Mouse (Mus musculus) CH12.LX (cell line): Measurements from ENCODE around the gene Prkn. TPM values are rescaled to one million over a fixed set of nuclear protein-coding genes. Genes with fewer than 3 reads are reported as not detected.

Source experiments
- DNase-seq: peaks from one replicate; pipeline ENCODE4 v3.0.0-alpha.2; 2013; ENCODE audit errors: extremely low read depth
- H3K27ac ChIP-seq: 2 replicates; pipeline ENCODE4 v1.5.1; 2012; ENCODE audit warnings: low read depth, mild to moderate bottlenecking, control low read depth, moderate library complexity; ENCODE audit not compliant: insufficient read depth
- H3K27me3 ChIP-seq: replicated peaks from 2 replicates; pipeline ENCODE3; 2012; ENCODE audit warnings: inconsistent platforms
- H3K36me3 ChIP-seq, 2 experiments: replicated peaks in 1 of 2; 2 replicates each; pipeline versions ENCODE3 to v1.6.1; 2012; ENCODE audit warnings: inconsistent platforms in 1 of 2, low read length in 1 of 2, mild to moderate bottlenecking in 1 of 2, mixed read lengths in 1 of 2, moderate library complexity in 1 of 2; ENCODE audit not compliant: control insufficient read depth in 1 of 2, insufficient read depth in 1 of 2
- H3K4me1 ChIP-seq, 2 experiments: 2 replicates each; pipeline ENCODE4 v1.6.1; 2012; ENCODE audit warnings: inconsistent platforms in 1 of 2, moderate library complexity in 1 of 2; ENCODE audit not compliant: insufficient read depth in 2 of 2, control insufficient read depth in 1 of 2
- H3K4me2 ChIP-seq: 2 replicates; pipeline ENCODE4 v1.6.1; 2012; ENCODE audit warnings: low read depth, mild to moderate bottlenecking, control low read depth; ENCODE audit not compliant: poor library complexity, insufficient read depth, severe bottlenecking
- H3K4me3 ChIP-seq, 3 experiments: fragments of 150-350 bp in 1 of 3; sonication (generic) in 1 of 3; replicated peaks in 1 of 3; 2 replicates each; pipeline versions ENCODE3 to v1.5.1; 2011 to 2012; ENCODE audit warnings: low read depth in 2 of 3, low read length in 2 of 3, mild to moderate bottlenecking in 2 of 3, moderate library complexity in 2 of 3, control low read depth in 1 of 3, improper control_type of control experiment in 1 of 3, inconsistent platforms in 1 of 3, mixed read lengths in 1 of 3; ENCODE audit not compliant: poor library complexity in 1 of 3
- H3K79me2 ChIP-seq: replicated peaks from 2 replicates; pipeline ENCODE4 v1.6.1; 2012; ENCODE audit warnings: mild to moderate bottlenecking, moderate library complexity; ENCODE audit not compliant: control insufficient read depth, poor library complexity, insufficient read depth, severe bottlenecking; ENCODE audit errors: extremely low read depth
- H3K9ac ChIP-seq: 2 replicates; pipeline ENCODE4 v1.6.1; 2012; ENCODE audit warnings: low read depth, mild to moderate bottlenecking, control low read depth, moderate library complexity; ENCODE audit not compliant: insufficient read depth
- H3K9me3 ChIP-seq: replicated peaks from 2 replicates; pipeline ENCODE3; 2012; ENCODE audit warnings: low read length, inconsistent platforms, mixed read lengths
- CHD1 ChIP-seq: IDR thresholded peaks from 2 replicates; pipeline ENCODE4 v1.6.1; 2012; ENCODE audit warnings: low read depth, low read length, improper control_type of control experiment, inconsistent platforms
- CHD2 ChIP-seq: IDR thresholded peaks from 2 replicates; pipeline ENCODE4 v1.6.1; 2011; ENCODE audit warnings: low read length, improper control_type of control experiment
- ELF1 ChIP-seq: IDR thresholded peaks from 2 replicates; pipeline ENCODE4 v1.6.1; 2014; ENCODE audit warnings: low read depth, mild to moderate bottlenecking, inconsistent platforms, low read length, improper control_type of control experiment
- ETS1 ChIP-seq: conservative IDR thresholded peaks from 2 replicates; pipeline ENCODE4 v1.6.1; 2012; ENCODE audit warnings: low read depth, mild to moderate bottlenecking, inconsistent platforms, low read length, improper control_type of control experiment, moderate library complexity
- GABPA ChIP-seq: IDR thresholded peaks from 2 replicates; pipeline ENCODE4 v1.6.1; 2012; ENCODE audit warnings: low read depth, low read length, improper control_type of control experiment, inconsistent platforms; ENCODE audit not compliant: insufficient replicate concordance
- HCFC1 ChIP-seq: IDR thresholded peaks from 2 replicates; pipeline ENCODE4 v1.6.1; 2012; ENCODE audit warnings: low read depth, mild to moderate bottlenecking, inconsistent platforms, low read length, improper control_type of control experiment
- IRF4 ChIP-seq: IDR thresholded peaks from 2 replicates; pipeline ENCODE4 v1.6.1; 2014; ENCODE audit warnings: low read depth, mild to moderate bottlenecking, inconsistent platforms, low read length, improper control_type of control experiment
- JUN ChIP-seq: IDR thresholded peaks from 2 replicates; pipeline ENCODE4 v1.6.1; 2011; ENCODE audit warnings: low read depth, mild to moderate bottlenecking, low read length, improper control_type of control experiment, moderate library complexity; ENCODE audit not compliant: insufficient read depth
- JUND ChIP-seq: conservative IDR thresholded peaks from 2 replicates; pipeline ENCODE4 v1.6.1; 2011; ENCODE audit warnings: low read depth, low read length, improper control_type of control experiment
- KAT2A ChIP-seq: IDR thresholded peaks from 2 replicates; pipeline ENCODE4 v1.6.1; 2012; ENCODE audit warnings: low read length, improper control_type of control experiment, inconsistent platforms; ENCODE audit not compliant: insufficient replicate concordance
- MAZ ChIP-seq: IDR thresholded peaks from 2 replicates; pipeline ENCODE4 v1.6.1; 2012; ENCODE audit warnings: low read depth, mild to moderate bottlenecking, inconsistent platforms, low read length, improper control_type of control experiment, moderate library complexity
- MEF2A ChIP-seq: IDR thresholded peaks from 2 replicates; pipeline ENCODE4 v1.6.1; 2014; ENCODE audit warnings: low read depth, mild to moderate bottlenecking, inconsistent platforms, low read length, improper control_type of control experiment, borderline replicate concordance
- MXI1 ChIP-seq: IDR thresholded peaks from 2 replicates; pipeline ENCODE4 v1.6.1; 2011; ENCODE audit warnings: mild to moderate bottlenecking, low read depth, low read length, improper control_type of control experiment
- MYC ChIP-seq: IDR thresholded peaks from 2 replicates; pipeline ENCODE4 v1.6.1; 2011; ENCODE audit warnings: low read depth, mild to moderate bottlenecking, improper control_type of control experiment, low read length
- NRF1 ChIP-seq: IDR thresholded peaks from 2 replicates; pipeline ENCODE4 v1.6.1; 2014; ENCODE audit warnings: low read depth, mild to moderate bottlenecking, inconsistent platforms, low read length, improper control_type of control experiment, moderate library complexity
- POLR2A ChIP-seq: IDR thresholded peaks from 2 replicates; pipeline ENCODE4 v1.6.1; 2011; ENCODE audit warnings: low read depth, mild to moderate bottlenecking, improper control_type of control experiment, low read length
- POLR2AphosphoS2 ChIP-seq: IDR thresholded peaks from 2 replicates; pipeline ENCODE4 v1.6.1; 2011; ENCODE audit warnings: low read depth, low read length, improper control_type of control experiment
- RAD21 ChIP-seq: IDR thresholded peaks from 2 replicates; pipeline ENCODE4 v1.6.1; 2011; ENCODE audit warnings: low read depth, mild to moderate bottlenecking, low read length, improper control_type of control experiment, moderate library complexity
- RCOR1 ChIP-seq: conservative IDR thresholded peaks from 2 replicates; pipeline ENCODE4 v1.6.1; 2012; ENCODE audit warnings: low read depth, mild to moderate bottlenecking, inconsistent platforms, low read length, improper control_type of control experiment
- SIN3A ChIP-seq: IDR thresholded peaks from 2 replicates; pipeline ENCODE4 v1.6.1; 2012; ENCODE audit warnings: low read length, improper control_type of control experiment, inconsistent platforms
- USF1 ChIP-seq: IDR thresholded peaks from 2 replicates; pipeline ENCODE4 v1.6.1; 2014; ENCODE audit warnings: low read depth, mild to moderate bottlenecking, inconsistent platforms, low read length, improper control_type of control experiment
- ZC3H11A ChIP-seq: IDR thresholded peaks from 2 replicates; pipeline ENCODE4 v1.6.1; 2012; ENCODE audit warnings: low read depth, mild to moderate bottlenecking, inconsistent platforms, low read length, improper control_type of control experiment
- ZKSCAN1 ChIP-seq: IDR thresholded peaks from 2 replicates; pipeline ENCODE4 v1.6.1; 2012; ENCODE audit warnings: low read depth, inconsistent platforms, low read length, improper control_type of control experiment, borderline replicate concordance
- dilution Hi-C: fragments of 300-500 bp; cut with MboI; formaldehyde crosslinking; loops from 2 replicates; pipeline ENCODE4 v1.14.3; 2020; ENCODE audit warnings: low sequenced_read_pairs; ENCODE audit not compliant: extremely low pct_unique_long_range_greater_than_20kb, extremely low pct_ligation_motif_present
- in situ Hi-C: fragments of 300-500 bp; cut with MboI; formaldehyde crosslinking; loops from 3 replicates; pipeline ENCODE4 v1.14.3; 2019; ENCODE audit warnings: low sequenced_read_pairs, low pct_ligation_motif_present, low pct_unique_long_range_greater_than_20kb, mixed read lengths
- polyA plus RNA-seq: library from polyadenylated mRNA; unstranded; fragments of >175 nt; gene quantifications from 2 replicates; pipeline ENCODE4 v1.2.1, GENCODE M21; 2012; ENCODE audit warnings: low read depth; ENCODE audit not compliant: insufficient read length
- total RNA-seq, 2 experiments: library from RNA; depleted of rRNA; stranded (reverse); fragments of 300-350 nt in 1 of 2; fragments of >200 nt in 1 of 2; gene quantifications; 2 replicates each; pipeline ENCODE4 v1.2.3; 2012 to 2014

Prkn gene
- total and polyA plus RNA-seq, 3 experiments = 0.08 TPM; not detected in 2

DNA sequence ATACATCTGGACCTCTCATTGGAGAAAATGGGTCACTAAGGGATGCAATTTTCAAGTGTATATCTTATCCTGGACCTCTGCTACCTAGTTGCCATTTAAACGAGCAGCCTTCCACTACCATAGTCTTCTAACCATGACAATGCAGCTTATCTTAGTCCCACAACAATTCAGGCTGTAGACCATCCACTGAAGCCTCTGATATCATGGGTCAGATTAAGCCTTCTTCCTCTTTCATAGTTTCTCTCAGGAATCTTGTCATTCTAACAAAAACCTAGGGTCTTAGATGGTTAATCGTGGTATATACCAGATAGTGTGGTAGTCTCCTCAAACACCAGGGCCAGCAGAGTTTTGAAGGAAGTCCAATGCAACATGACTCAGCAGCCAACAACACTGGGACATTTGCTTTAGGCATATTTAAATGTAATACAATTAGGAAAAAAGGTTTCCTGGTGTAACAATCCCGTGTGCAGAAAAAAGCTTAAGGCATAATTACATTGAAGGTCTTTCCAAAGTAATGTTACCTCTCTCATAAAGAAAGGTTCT lies 61.6 kb downstream of the Prkn start:
- Histone ChIP-seq H3K36me3 (no peaks in the 10 kb centered on the region), H3K4me1 (no peaks in the 10 kb centered on the region), H3K9me3 (no peaks in the 10 kb centered on the region), H3K27ac (no peak overlapping the region), H3K9ac (no peak overlapping the region), H3K79me2 (no peaks in the 10 kb centered on the region), H3K4me2 (no peak overlapping the region), H3K27me3 (no peaks in the 10 kb centered on the region), H3K4me3 (no peak overlapping the region)
- no peak for DNase-seq
- dilution Hi-C loops = no loop called here
- in situ Hi-C loops = no loop called here
- TF ChIP-seq ZKSCAN1 (no peak), CHD1 (no peak), MAZ (no peak), IRF4 (no peak), HCFC1 (no peak), RAD21 (no peak), MXI1 (no peak)

DNA sequence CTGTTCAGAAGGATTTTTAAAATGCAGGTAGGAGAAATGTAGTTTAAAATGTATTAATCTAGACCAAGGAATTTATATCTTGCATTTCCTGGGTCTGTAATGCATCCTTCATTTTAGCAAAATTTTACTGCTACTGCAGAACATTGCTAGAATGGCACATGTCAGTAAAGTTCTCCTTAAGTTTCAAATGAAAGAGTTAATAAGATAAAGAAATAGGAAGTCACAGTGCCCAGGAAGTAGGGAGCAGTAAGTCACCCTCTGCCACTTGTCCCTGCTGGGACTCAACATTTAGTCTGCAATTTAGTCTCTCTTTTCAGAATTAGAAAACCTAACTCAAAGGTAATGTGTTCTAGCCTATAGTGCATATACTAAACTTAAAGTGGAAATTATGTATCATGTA lies 96.5 kb downstream of the Prkn start:
- in situ Hi-C loops = no loop called here

DNA sequence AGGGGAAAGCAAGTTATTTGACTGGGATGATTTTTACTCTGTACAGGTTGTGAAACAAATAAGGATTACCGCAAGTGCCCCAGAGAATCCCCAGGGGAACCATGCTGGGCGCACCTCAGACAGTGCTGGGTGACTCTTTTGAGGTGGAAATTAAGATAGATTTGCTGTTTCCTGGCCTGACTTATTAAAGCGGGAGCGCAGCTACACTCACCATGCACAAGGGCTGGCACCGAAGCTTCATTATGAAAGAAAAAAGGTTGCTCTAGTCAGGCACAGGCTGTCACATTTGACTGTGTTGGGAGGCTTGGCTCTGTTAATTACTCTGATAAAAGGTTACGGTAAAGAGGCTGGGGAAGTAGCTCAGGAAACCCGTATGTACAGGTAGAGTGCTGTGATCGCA lies 97.7 kb downstream of the Prkn start:
- Histone ChIP-seq H3K4me3 (no peak overlapping the region), H3K4me1 (peaks cover 0 to 12% of the 10 kb centered on the region in 2 experiments; a peak in 2 of 4 replicates), H3K4me2 (no peak overlapping the region), H3K79me2 (no peaks in the 10 kb centered on the region), H3K27ac (no peak overlapping the region), H3K9me3 (no peaks in the 10 kb centered on the region), H3K36me3 (no peaks in the 10 kb centered on the region), H3K9ac (no peak overlapping the region), H3K27me3 (no peaks in the 10 kb centered on the region)
- dilution Hi-C loops (no loop called here), in situ Hi-C loops (no loop called here)
- TF ChIP-seq GABPA (no peak), CHD2 (no peak), SIN3A (no peak), JUND (no peak), ETS1 (no peak), ELF1 (no peak), USF1 (no peak), JUN (no peak), MEF2A (no peak), KAT2A (no peak)
- DNase-seq = peak; percentile 8

More for the DNA sequence above, 96.5 kb downstream of the Prkn start:
- no peak overlapping the region for H3K27ac ChIP-seq
- H3K9me3 ChIP-seq = no peaks in the 10 kb centered on the region
- H3K36me3 ChIP-seq = no peaks in the 10 kb centered on the region
- H3K4me3 ChIP-seq = no peak overlapping the region
- H3K4me1 ChIP-seq = peaks cover 0 to 12% of the 10 kb centered on the region in 2 experiments; a peak in 2 of 4 replicates
- TF ChIP-seq RCOR1 (no peak), NRF1 (no peak), POLR2A (no peak), MYC (no peak), ZC3H11A (no peak), POLR2AphosphoS2 (no peak), RAD21 (no peak)
- no peaks in the 10 kb centered on the region for H3K79me2 ChIP-seq
- dilution Hi-C loops = no loop called here
- H3K4me2 ChIP-seq = no peak overlapping the region
- DNase-seq = no peak
- H3K27me3 ChIP-seq = no peaks in the 10 kb centered on the region
- no peak overlapping the region for H3K9ac ChIP-seq
